ENCODE assay signal across 24 mouse cellular contexts in the genomic region with DNA sequence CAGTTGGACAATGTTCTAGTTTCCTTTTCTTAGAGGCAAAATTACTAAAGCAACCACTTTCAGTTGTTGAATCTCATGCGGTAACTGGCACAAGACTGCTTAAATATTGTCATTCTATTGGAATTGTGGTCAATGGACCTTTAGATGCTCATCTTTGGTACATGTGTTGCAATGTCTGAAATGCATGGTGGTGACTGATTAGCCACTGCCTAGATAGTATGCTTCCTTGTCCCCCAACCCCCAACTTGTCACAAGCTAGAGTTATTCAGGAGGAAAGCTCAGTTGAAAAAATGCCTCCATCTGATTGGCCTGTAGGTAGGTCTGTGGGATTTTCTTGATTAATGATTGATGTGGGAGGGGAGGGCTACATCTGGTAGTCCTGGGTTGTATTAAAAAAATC. TPM values are rescaled to one million over a fixed set of nuclear protein-coding genes. Genes with fewer than 3 reads are reported as not detected.
"Had no signal": no experiment of that assay in that cellular context is flagged by ENCODE, and none has a peak within 500 bp of the region (broad histone marks: within the 10 kb centered on the region; RNA-seq: fewer than 3 reads in every experiment).

No protein-coding gene starts in this region.

- H3K27me3 ChIP-seq: limb, embryonic 13.5 days; liver, embryonic 13.5 days; stomach, embryonic 15.5 days had no signal

- DNase-seq: kidney, adult 11 months; kidney, adult 8-10 months; kidney, postnatal 10 days; kidney, postnatal 4 days; layer of hippocampus, postnatal 36 days; liver, embryonic 13.5 days; lung, adult 2 months; lung, postnatal 14 days; lung, postnatal 4 days; midbrain, embryonic 14.5 days; right cerebral cortex, postnatal 14 days; spleen, adult 18-20 months; thymus, postnatal 25 days had no signal

- H3K4me2 ChIP-seq: kidney, embryonic 15.5 days; limb, embryonic 13.5 days; liver, embryonic 13.5 days; midbrain, embryonic 11.5 days; stomach, embryonic 15.5 days had no signal

- H3K9me3 ChIP-seq: kidney, embryonic 15.5 days; limb, embryonic 10.5 days; limb, embryonic 13.5 days; liver, embryonic 13.5 days; stomach, embryonic 15.5 days had no signal

- H3K4me3 ChIP-seq: kidney, embryonic 15.5 days; left cerebral cortex, adult 2 months; limb, embryonic 10.5 days; limb, embryonic 13.5 days; liver, embryonic 13.5 days; stomach, embryonic 15.5 days had no signal

- H3K27ac ChIP-seq: kidney, embryonic 15.5 days; left cerebral cortex, adult 2 months; limb, embryonic 10.5 days; limb, embryonic 13.5 days; liver, embryonic 13.5 days; stomach, embryonic 15.5 days had no signal

- H3K4me1 ChIP-seq: kidney, embryonic 15.5 days; limb, embryonic 10.5 days; limb, embryonic 13.5 days; liver, embryonic 13.5 days; stomach, embryonic 15.5 days had no signal

- H3K36me3 ChIP-seq: liver, embryonic 13.5 days; stomach, embryonic 15.5 days had no signal

- H3K9ac ChIP-seq: kidney, embryonic 15.5 days; limb, embryonic 13.5 days; liver, embryonic 13.5 days; stomach, embryonic 15.5 days had no signal

RNA-seq across cellular contexts. Expression of a gene that starts 14.6 kb away (rescaled TPM):
- total RNA-seq: megakaryocyte-erythroid progenitor cell, adult 5-6 weeks had no signal
- polyA plus RNA-seq: liver, adult 2 months had no signal

RNA-seq across cellular contexts. Expression of a gene that starts 43.9 kb away (rescaled TPM):
- total RNA-seq: layer of hippocampus, adult 18-20 months; layer of hippocampus, postnatal 36 days; left cerebral cortex, adult 2 months; left cerebral cortex, postnatal 25 days; liver, adult 2 months; midbrain, postnatal 0 days had no signal
- polyA plus RNA-seq: liver, adult 2 months; liver, embryonic 13.5 days had no signal
